Mouse (Mus musculus): ENCODE results near the gene Brk1.
A peak's percentile ranks its signal among the peaks of the same experiment; 100 is the strongest.

The Brk1 gene

DNA sequence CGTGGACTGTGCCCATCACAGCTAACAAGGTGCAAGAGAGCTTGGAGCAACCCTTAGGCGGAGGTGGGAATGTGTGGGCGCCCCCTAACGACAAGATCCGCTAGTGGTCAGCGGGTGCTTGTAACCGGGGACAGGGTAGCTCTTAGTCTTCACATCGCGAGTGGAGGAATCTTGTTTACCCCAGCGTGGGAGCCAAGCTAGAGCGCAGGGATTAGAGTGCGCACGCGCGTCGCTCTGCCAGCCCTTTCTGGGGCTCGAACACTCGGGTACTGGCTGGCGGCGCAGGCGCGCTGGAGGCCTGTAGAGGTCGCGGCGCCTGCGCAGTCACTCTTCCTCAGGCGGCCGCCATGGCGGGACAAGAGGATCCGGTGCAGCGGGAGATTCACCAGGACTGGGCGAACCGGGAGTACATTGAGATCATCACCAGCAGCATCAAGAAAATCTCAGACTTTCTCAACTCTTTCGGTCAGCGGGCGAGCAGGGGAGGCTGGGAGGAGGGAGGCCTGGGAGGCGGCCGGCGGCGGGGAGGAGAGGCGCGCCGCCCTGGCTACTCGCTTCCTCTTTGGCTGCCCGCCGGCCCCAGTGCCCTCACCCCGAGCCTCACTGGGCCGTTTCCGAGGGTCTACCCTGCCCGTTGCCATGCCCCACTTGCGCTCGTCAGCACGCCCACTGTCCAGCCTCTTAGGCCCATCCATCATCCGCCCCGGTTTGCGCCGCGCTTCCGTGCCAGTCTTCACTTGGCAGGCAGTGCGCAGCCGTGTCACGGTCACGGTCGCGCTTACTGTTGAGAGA is at the start of gene Brk1:
TSS of gene Brk1 (plus strand) at position 341 of the 792 bp plus-strand sequence.
- DNase-seq = peak; percentile 90

DNA sequence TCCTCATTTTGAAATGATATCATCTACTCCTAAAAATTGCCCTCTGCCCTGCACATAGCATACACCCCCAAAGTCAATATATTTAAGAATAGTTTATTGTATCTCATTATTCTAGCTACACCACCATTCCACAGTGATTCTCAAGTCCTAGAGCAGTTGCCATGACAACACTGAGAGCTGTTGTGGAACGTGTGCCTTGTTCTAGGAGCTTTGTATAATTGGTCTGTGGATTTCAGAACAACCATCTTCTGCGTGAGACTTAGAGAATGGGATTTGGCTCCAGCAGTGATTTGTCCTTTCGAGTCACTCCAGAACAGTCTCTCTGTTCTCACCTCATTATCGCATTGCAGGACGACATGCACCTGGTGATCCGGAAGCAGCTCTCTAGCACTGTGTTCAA is 44.8 kb upstream of the Brk1 start:
- no peak for DNase-seq

DNA sequence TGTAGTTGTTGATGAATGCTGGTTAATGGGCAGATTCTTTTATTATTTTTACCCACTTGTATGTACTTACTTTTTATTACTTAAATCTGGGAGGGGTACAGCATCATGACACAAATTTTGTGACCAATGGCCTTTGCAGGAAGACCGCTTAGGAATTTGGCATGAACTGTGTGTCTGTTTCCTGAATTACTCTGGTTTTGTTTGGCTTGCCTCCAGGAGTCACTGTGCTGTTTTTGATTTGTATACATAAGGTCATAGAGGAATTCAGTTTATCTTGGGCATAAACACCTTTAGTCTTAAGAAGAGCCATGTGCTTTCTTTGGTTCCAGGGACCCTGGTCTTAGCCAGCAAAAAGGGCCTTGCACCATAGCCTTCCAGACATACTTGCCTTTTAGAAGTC is 40.0 kb upstream of the Brk1 start:
- DNase-seq = no peak

DNA sequence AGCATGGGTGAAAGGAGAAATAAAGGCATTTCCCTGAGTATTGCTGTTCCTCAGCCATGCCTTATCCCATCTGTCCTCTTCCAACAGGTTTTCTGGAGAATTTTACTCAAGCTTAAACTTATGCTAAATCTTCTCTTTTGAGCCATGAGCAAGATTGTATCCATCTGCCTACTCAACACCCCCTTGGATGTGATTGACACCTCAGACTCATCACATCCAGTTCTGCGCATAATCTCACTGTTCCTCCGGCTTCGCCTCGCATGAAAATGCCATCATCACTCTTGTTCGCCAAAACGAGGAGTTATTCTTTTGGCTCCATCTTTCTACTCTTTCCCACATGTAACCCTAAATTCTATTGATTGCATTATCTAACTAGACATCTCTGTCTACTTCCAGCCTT is 28.5 kb upstream of the Brk1 start:
- DNase-seq = no peak

DNA sequence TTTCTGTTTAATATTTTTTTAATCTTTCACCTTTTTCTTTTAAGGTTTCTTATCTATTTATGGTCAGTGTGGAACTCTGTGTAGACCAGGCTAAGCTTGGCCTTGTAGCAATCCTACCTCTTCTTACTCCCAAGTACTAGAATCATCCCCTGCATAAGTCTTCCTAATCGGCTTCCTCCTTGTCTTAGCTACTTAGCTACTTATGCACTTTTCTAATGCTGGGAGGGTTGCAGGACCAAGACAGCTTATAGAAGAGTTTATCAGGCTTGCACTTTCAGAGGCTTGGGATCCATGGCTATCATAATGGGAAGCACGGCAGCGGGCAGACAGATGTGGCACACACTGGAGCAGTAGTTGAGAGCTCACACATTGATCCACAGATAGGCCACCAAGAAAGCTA is 25.3 kb upstream of the Brk1 start:
- no peak for DNase-seq

DNA sequence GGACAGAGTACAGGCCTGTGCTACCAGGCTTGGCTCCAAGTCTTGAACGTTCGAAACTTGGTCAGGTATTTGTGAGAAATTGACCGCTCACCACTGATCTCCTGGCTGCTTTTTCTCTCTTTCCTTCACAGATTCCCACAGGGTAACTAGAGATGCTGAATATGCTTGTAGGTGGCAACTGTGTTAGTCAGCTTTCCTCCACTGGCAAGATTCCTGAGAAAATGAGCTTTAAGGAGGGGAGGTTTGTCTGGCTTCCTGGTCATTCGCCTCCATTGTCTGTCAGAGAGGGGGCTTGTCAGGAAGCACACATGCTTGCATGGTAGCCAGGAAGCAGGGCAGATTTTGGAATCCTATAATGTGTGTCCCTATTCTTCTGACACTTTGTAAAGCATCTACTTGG is 21.5 kb upstream of the Brk1 start:
- no peak for DNase-seq

DNA sequence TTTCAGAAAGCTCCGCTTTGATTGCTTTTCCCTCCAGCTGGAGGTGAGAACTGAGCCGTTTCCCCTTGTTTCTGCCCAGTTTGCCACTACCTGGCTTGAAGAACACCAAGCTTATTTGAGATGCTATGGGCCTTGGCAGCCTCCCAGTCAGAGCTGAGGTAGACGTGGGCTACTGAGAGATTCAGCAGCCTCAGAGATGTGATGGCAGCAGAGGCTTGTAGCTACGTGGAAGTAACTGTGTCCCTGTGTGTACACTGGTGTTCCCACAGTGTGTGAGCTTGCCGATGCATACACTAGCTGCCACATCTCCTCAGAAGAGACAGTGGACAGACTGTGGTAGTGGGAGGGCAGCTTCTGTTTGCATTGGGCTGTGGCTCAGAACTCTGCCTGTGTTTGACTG is 19.5 kb upstream of the Brk1 start:
- no peak for DNase-seq

DNA sequence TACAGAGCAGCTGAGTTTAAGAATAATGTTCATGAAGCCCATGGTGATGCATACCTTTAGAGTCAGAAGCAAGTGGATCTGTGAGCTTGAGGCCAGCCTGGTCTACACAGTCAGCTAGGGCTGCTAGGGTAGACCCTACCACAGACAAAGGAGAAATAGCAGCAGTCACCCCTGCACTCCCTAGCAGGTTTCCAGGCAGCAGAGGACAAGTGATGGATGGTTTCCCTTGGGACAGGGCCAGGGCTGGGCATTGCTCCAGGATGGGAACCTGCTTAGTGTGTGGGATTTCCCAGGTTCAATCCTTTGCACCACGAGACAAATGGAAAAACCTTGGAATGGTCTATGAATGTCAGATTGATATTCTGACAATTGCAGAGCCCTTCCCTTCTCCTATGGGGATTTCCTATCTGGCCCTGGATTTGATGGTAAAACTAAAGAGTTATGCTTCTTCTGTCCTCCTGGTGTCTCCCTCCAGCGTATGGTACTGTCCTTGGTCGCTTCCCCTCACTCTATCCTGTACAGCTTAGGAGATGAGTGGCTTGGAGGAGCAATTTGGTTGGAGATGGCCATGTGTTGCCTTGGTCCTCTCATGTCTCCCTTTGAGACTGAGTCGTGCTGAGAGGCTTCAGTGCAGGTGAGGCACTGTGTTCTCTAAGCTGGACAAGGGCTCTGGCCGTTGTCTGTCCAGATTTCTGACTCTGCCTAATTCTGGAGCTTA is 17.9 kb upstream of the Brk1 start:
- no peak for DNase-seq

DNA sequence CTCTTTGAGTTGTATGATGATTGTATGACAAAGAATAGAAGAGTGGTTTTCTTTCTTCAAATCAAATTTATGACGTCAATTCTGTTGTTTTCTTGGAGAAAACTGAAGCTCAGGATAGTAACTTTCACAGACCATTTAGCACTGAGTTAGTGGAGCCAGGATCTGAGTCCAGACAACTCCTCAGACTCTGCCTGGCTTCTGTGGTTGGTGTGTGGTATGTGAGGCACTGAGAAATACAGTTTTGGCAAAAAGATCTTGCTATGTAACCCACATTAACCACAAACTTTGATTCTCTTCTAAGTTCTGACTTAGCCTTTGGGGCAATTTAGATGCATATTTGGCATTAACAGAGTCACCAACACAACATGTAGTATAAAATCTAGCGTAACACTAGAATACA is 11.9 kb upstream of the Brk1 start:
- no peak for DNase-seq

DNA sequence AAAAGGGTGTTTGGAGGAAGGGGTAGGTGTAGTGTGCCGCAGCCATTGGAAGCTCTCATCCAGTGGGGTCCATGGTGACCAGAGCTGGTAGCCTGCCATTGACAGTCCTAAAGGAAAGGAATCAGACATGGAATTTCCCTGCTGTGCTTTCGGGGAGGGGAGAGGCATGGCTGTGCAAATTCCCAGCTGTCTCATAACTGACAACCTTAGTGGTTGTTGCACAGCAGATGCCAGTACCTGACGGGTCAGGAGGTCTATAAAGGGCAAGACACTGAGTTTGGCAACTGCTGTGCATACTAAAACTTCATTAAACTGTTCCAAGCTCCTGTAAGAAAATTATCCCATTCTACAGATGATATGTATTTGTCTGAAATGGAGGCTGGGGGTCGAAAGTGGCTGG is 6.6 kb upstream of the Brk1 start:
- DNase-seq = no peak

DNA sequence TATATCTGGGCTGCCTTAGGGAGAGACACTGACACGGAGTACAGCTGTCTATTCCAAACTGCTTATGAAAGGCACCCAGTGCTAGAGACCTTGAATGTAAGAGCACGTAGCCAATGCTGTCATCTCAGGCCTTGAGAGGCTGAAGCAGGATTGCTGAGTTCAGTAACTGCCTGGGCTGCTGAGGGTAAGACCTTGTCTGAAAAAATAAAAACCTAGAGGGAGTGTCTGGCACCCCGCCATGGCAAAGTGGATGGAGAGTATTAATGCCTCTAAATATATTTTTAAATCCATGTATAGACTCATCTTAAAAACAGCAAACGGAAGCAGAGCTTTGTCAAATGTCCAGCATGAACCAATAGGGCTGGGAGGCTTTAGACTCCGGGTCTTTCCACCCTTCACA is 4.7 kb upstream of the Brk1 start:
- no peak for DNase-seq

DNA sequence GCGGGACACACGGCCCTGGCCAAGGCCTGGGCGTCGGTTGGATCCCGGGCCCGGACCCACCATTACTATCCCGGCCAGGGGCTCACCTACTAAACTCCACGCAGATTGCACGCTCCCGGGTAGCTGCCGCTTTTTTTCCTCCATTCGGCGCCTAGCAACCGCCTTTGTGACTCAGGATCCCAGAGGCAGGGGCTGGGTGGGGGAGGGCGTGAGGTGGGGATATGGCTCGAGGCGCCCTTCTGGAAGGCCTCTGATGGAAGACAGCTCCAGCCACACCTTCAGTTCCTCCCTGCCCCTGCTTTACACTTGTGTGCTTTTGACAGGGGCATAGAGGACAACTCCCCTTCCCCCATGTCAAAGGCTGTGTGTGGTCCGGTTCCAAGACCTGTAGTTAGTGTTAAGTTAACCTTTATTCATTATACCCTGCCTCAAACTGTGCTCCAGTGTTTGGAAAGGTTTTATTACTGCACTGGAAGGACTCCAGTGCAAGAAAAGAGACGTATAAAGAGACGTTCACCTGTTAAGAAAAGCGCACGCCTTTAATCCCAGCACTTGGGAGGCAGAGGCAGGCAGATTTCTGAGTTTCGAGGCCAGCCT is 3.9 kb upstream of the Brk1 start, which contains the start of gene Fancd2os:
TSS of gene Fancd2os (minus strand) at position 173 of the 597 bp plus-strand sequence.
- no peak for DNase-seq

DNA sequence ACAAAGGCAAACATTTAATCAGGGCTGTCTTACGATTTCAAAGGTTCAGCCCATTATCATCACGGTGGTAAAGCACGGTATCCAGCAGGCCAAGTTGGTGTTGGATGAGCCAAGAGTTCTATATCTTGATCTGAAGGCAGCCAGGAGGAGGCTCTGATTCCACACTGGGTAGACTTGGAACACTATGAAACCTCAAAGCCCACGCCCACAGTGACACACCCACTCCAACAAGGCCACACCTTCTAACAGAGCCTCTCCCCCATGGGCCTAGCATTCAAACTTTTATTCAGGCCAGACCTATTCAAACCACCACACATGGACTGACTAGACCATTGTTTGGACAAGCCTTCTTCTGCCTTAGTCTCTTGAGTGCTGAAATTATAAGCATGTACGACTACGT is 1.8 kb upstream of the Brk1 start:
- DNase-seq = no peak

DNA sequence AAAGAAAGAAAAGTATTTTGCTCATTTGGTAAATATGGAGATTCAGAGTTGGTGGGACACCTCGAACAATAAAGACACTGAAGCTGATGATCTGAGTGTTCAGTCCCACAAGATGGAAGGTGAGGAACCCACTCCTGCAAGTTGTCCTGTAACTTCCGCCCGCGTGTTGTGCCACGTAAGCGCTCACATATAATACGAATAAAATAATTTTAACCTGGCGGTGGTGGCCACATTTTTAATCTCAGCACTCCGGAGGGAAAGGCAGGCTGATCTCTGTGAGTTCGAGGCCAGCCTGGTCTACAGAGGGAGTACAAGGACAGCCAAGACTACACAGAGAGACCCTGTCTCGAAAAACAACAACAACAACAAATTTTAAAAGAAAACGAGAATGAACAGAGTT is 579 bp upstream of the Brk1 start:
- peak; percentile 21 for DNase-seq

DNA sequence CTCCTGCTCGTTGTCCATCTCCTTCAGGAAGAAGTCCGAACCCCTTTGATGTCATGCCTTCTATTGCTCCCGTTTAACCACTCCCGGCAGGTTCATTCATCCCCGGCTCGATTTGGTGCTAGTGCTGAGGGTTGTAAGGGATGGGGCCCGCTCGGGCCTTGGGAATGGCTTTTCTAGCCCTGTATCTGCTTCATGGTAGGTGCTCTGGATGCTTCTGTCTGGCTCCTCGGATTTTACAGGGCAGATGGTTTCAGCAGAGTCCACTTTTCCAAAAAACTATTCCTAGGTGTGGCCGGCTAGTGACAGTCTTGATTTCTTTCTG is 613 bp downstream of the Brk1 start:
- no peak for DNase-seq

DNA sequence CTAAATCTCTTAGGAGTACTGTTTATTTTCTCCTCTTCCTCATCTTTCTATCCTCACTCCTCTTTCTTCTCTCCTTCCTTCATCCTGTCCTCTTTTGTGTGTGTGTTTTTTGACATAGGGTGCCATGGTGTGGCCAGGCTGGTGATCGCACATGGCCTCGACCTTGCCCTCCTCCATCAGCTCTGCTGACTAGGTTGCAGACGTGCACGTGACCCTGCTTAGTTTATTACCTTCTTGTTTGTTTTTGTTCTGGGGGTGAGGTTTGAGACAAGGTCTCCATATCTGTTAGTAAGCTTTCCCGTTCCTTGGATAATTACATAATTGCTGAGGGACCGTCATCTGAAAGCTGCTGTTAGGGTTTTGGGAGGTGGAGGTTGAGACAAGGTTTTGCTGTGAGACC is 4.3 kb downstream of the Brk1 start:
- DNase-seq = no peak

DNA sequence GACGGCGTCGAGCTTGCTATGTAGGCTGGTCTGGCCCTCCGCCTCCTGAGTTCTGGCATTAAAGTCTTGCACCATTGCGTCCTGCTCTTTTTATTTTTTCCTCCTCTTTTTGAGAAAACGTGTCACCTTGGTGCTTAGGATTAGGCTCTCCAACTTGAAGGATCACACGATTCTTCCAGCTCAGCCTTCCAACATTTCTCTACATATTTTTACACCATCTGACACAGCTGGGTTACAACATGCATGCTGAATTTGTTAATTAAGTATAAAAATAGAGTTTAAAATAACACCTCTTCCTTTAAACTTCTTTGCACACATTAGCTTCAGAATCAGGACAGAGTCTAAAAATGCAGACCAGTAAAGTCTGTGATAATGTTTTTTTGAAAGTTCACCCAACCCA is 4.7 kb downstream of the Brk1 start:
- no peak for DNase-seq

DNA sequence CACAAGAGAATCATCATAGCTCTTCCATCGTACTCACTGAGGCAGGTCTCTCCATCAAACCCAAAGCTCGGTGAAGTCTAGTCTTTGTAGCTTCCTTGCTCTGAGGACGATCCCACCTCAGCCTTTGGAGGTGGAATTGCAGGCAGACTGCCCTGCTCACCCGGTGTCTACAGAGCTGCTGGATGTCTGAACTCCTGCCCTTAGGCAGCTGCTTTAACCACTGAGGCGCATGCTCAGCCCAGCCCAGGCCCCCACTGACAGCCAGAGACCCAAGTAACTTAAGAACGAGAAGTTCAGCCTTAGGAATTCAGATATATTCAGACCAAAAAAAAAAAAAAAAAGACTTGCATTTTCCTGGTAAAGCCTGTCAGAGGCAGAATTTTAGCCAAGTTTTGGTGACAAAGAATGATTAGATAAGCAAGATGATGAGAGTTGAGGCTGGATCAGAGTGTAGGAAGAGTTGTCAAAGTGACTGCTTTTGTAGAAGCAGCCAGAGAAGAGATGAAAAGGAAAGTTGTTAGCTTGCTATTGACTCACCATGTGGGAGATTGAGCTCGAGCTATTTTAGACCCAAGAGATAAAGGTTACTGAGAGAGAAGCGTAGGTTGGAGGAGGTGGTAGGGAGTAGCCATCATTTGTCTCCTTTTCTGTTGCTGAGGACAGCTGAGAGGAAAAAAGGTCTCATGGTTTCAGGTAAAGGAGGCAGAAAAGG is 7.8 kb downstream of the Brk1 start:
- no peak for DNase-seq

DNA sequence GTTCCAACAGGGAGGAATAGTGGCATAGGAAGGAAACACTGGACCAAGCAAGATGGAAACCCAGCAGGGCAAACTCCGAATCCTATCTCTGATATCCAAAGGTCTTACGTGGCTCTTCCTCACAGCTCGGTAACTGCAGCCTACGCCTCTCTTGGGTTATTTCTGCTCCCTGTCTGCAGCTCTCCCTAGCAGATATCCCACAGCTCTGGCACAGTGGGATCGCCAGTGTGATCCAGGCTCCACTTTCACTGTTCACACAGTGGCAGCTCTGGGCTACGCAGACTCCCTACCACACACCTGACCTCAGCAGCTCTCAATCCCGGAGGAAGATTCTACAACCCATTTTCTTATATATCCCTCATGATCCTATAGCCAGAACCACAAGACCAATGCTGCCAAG is 9.6 kb downstream of the Brk1 start:
- DNase-seq = no peak

DNA sequence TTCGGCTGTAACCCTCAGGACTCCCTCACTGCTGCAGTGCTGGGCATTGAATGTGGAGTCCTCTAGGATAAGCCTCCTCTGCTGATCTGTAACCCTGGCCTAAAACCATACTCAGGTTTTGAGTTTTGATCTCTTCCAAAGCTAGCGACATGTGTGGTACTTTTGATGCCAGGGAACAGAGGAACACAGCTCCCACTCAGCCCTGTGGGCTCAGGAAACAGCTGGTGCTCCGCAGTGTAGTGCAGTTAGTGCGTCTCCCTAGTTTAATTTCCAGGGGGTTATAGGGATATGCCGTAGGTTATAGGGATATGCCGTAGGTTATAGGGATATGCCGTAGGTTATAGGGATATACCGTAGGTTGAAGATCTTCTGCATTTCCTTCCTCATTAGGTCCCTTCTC is 10.4 kb downstream of the Brk1 start:
- no peak for DNase-seq

DNA sequence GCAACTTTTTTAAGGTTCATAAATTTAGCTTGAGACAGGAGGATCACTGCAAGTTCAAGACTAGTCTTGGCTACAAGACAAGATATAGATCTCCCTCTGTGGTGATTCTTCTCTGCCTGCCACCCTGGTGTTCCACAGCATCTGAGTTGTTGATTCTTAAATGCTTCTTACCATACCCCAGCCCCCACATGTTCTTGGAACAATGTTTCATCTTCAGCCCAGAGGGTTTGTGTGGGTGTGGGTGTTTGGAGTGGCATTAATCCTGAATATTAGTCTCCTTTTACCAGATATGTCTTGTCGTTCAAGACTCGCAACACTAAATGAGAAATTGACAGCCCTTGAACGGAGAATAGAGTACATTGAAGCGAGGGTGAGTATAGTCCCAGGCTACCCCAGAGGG is 10.9 kb downstream of the Brk1 start:
- DNase-seq = no peak

DNA sequence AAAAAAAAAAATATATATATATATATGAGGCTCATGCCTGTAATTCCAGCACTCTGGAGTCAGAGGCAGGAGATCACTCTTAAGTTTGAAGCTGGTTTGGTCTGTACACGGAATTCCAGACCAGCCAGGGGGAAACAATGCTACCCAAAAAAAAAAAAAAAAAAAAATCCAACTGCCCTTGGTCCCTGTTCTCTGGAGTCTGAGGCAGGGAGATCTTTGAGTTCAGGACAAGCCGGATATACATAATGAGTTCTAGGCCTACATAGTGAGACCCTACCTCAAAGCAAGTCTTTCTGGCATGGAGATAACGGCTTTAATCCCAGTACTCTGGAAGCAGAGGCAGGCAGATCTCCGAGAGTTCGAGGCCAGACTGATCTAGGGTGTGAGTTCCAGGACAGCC is 18.8 kb downstream of the Brk1 start:
- DNase-seq = no peak

DNA sequence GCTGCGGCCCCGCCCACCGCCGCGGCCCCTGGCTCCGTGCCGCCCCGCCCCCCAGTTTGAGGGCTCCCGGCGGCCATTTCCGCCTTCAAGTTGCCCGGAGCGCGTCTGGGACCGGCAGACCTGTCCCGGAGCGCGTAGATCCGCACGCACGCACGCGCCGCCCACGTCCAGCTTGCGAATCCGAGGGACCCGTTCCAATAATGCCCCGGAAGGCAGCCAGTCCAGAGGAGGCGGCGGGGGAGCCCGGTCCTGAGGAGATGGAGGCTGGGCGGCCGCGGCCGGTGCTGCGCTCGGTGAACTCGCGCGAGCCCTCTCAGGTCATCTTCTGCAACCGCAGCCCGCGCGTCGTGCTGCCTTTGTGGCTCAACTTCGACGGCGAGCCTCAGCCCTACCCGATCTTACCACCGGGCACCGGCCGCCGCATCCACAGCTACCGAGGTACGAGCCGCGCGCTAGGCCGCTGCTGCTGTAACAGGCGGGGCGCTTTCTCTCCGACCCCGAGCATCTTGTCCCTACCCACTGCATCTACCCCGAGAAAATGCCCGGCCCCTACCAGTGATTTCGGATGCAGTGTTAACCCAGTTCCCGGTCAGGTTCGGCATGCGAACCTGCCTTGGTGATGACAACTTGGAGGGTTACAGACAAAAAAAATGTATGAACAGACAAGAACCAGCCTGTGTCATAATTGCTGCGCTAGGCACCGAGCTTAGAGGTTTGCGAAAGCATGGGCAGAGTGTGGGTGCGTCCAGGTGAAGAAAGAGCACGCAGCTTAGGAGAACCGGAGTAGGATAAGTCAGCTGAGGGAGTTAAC is 19.6 kb downstream of the Brk1 start, which contains the start of gene Vhl:
TSS of gene Vhl (plus strand) at position 19 of the 811 bp plus-strand sequence.
- DNase-seq = peak; percentile 88

Data from thymus, postnatal 14 days (tissue).